In the genomic region with DNA sequence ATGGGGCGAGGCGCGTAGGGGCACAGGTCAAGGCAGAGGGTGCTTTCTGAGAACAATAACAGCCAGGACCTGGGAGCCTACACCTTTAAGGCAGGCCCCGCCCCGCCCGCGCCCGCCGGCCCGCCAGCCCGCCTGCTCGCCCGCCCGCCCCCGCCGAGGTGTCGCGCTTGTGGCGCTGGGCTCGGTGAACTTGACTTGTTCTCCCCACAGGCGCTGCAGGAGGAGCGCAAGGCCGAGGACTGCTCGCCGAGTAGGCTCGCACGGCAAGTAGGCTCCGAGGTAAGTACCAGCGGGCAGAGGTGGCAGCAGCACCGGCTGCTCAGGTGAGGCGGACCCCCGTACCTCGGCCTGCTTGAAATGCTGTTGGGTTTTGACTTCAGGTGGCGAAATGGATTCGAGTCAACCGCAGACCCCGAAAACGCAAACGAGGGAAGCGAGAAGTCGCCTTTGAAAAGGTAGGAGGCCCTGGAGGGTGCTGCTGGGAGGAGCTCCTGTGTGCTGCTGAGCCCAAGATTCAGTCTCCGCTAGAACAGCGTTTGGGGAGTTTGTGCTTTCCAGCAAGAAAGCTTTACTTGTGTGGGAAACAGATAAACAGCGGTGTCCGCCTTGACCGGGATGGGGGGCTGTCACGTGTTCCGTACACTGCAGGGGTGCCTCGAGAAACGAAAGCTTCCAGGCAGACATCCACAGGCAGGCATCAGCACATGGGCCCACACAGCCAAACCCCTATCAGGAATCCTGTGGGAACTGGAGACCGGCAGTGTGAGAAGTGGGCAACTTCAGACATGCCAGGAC, we compare ENCODE assay signal across 8 mouse cellular contexts.
DNase-seq lines count a peak whose midpoint lies in the region; ATAC-seq lines count a peak whose summit lies in the region.

No protein-coding gene starts in this region.

- H3K27ac ChIP-seq in heart, embryonic 10.5 days: peak overlapping the region; percentile 95
- H3K27ac ChIP-seq in kidney, embryonic 14.5 days (ENCODE audit: low read depth, low read length): peak overlapping the region; percentile 94
- peak overlapping the region; percentile 83 for H3K27ac ChIP-seq in liver, embryonic 13.5 days

- peak; percentile 91 for ATAC-seq in kidney, embryonic 14.5 days (ENCODE audit: low FRiP score, low TSS enrichment)
- peak; percentile 89 for ATAC-seq in liver, embryonic 13.5 days (ENCODE audit: low read depth)

- 0 out of 2 replicates have a peak, but pooled peaks cover 9% of the 10 kb centered on the region for H3K36me3 ChIP-seq in heart, embryonic 10.5 days
- peaks cover 6% of the 10 kb centered on the region; the same call in 1 of the 2 replicates for H3K36me3 ChIP-seq in kidney, embryonic 14.5 days (ENCODE audit: control insufficient read depth, insufficient read depth, low read length)
- H3K36me3 ChIP-seq in liver, embryonic 13.5 days: no peaks in the 10 kb centered on the region
- no peaks in the 10 kb centered on the region for H3K36me3 ChIP-seq in splenic B cell, adult 2 months (ENCODE audit: control insufficient read depth, insufficient read depth, low read length, poor library complexity, severe bottlenecking)

- peak overlapping the region; percentile 86 for H3K9ac ChIP-seq in kidney, embryonic 14.5 days (ENCODE audit: low read depth, low read length)
- peak overlapping the region; percentile 88 for H3K9ac ChIP-seq in liver, embryonic 13.5 days

- under 1% methylated on average over 51 of the region's 51 CpGs for WGBS in heart, embryonic 10.5 days
- WGBS in kidney, embryonic 14.5 days: under 1% methylated on average over 44 of the region's 51 CpGs
- under 1% methylated on average over 49 of the region's 51 CpGs for WGBS in liver, embryonic 13.5 days (ENCODE audit: insufficient replicate concordance)

- peaks cover 48% of the 10 kb centered on the region for H3K4me1 ChIP-seq in heart, embryonic 10.5 days
- peaks cover 42% of the 10 kb centered on the region for H3K4me1 ChIP-seq in kidney, embryonic 14.5 days (ENCODE audit: control insufficient read depth, insufficient read depth, low read length)
- peaks cover 46% of the 10 kb centered on the region for H3K4me1 ChIP-seq in liver, embryonic 13.5 days (replicated peaks)

- H3K4me2 ChIP-seq in kidney, embryonic 14.5 days (replicated peaks; ENCODE audit: low read depth, low read length): peak overlapping the region; percentile 53
- H3K4me2 ChIP-seq in liver, embryonic 13.5 days: peak overlapping the region; percentile 94

- no peaks in the 10 kb centered on the region for H3K27me3 ChIP-seq in heart, embryonic 10.5 days (ENCODE audit: insufficient read depth, poor library complexity, severe bottlenecking)
- no peaks in the 10 kb centered on the region for H3K27me3 ChIP-seq in kidney, embryonic 14.5 days (ENCODE audit: control insufficient read depth, insufficient read depth, low read length)
- H3K27me3 ChIP-seq in liver, embryonic 13.5 days: no peaks in the 10 kb centered on the region
- H3K27me3 ChIP-seq in splenic B cell, adult 2 months (ENCODE audit: control insufficient read depth, insufficient read depth, low read length, poor library complexity, severe bottlenecking): no peaks in the 10 kb centered on the region

- no peaks in the 10 kb centered on the region for H3K9me3 ChIP-seq in heart, embryonic 10.5 days
- no peaks in the 10 kb centered on the region for H3K9me3 ChIP-seq in kidney, embryonic 14.5 days (ENCODE audit: control insufficient read depth, low read length)
- no peaks in the 10 kb centered on the region for H3K9me3 ChIP-seq in liver, embryonic 13.5 days (replicated peaks)

- H3K4me3 ChIP-seq in heart, embryonic 10.5 days: peak overlapping the region; percentile 72
- H3K4me3 ChIP-seq in kidney, embryonic 14.5 days (ENCODE audit: low read length): peak overlapping the region; percentile 81
- peak overlapping the region; percentile 80 for H3K4me3 ChIP-seq in liver, embryonic 13.5 days (replicated peaks)

- DNase-seq in 3134 (ENCODE audit: extremely low read depth, insufficient read length, low spot score): peak; percentile 84
- DNase-seq in adrenal gland, adult 8-10 months: peak; percentile 77
- peak; percentile 71 for DNase-seq in embryo, embryonic 9.5 days (ENCODE audit: extremely low spot score)
- peak; percentile 93 for DNase-seq in heart, embryonic 10.5 days (ENCODE audit: low spot score)
- peak; percentile 68 for DNase-seq in liver, embryonic 13.5 days
- DNase-seq in natural killer cell, adult 2 months (ENCODE audit: low spot score in 2 of 2): peak; percentile 48 to 66
- peak; percentile 74 for DNase-seq in splenic B cell, adult 2 months (ENCODE audit: low read depth, low spot score)

Comparison
In these comparisons a context has a peak if more than half of its experiments do, and no peak if none do; other contexts are left out.
1. Peak in every context shown above with its lines: DNase-seq, ATAC-seq, H3K4me3 ChIP-seq and H3K27ac ChIP-seq.